Mouse (Mus musculus) effector memory CD4-positive, alpha-beta T cell, adult 5 months (primary cell): ENCODE measurements around the gene Ccndbp1. TPM values are rescaled to one million over a fixed set of nuclear protein-coding genes. Genes with fewer than 3 reads are reported as not detected.

Source experiments
- polyA plus RNA-seq: library from polyadenylated mRNA; unstranded; fragments of 100-300 nt; shearing (Covaris generic); gene quantifications from one replicate; pipeline ENCODE4 v1.2.1, GENCODE M21; 2017

Gene Ccndbp1
- polyA plus RNA-seq: 104 TPM

DNA sequence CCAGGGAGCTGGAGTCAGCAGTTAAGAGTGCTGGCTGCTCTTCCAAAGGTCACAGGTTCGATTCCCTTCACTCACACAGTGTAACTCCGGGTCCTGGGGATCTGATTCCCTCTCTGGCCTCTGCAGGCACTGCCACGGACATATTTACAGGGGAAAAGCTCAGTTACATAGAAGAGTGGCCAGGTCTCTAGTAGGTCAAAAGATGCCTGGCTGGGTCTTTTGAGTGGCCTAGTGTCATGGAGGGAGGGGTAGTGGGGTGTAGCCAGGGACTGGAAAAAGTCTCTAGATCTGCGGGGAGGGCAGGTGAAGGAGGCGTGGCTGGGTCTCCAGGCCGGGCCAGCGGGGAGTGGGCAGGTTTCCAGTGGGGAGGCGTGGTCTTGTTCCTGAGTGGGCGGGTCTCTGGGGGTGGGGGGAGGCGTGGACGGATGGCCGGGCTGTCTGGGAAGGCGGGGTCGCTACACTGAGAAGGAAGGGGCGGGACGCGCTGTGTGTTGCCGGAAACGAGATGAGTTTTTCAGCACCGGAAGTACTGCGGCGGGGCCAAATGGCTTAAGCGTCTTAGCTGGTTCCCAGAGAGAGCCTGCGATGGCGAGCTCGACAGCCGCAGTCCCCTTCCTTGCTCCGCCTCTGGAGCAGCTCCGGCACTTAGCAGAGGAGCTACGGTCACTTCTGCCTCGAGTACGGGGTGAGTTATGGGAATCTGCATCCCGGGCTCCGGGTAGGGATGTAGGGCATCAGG lies at the start of gene Ccndbp1:
Ccndbp1 (plus strand) TSS at position 479 of the 739 bp plus-strand sequence.

DNA sequence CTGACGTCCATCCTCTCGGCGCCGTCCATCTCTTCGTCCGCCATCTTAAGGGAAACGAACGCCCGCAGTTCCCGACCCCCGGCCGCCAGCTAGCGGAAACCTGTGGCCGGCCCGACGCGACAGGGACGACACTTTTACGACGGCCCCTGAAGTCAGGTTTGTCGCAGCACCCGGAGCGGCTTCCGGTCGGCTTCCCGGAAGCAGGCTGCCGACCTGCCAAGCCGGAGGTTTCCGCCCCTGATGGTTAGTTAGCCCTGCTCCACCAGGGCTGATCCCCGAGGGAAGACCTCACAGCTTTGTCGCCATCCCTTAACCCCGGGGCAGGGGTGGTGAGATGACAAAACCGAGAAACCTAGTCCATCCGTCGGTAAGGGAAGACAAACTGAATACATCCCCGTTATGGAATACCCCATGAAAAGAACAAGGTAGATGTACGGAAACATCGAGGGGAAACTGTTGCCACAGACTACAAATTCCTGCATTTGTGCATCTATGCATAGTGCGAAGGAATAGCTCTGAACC lies 37.6 kb upstream of the Ccndbp1 start, which contains the start of gene Ubr1:
Ubr1 (minus strand) TSS at position 157 of the 522 bp plus-strand sequence.

GRCm38 (mm10) chr2:120976990-120977925 lies 30.9 kb upstream of the Ccndbp1 start, which contains the start of gene Tmem62:
TSS of gene Tmem62 (plus strand) at chr2:120977017.

GRCm38 (mm10) chr2:121036733-121037341 lies 28.6 kb downstream of the Ccndbp1 start, which contains the start of gene Epb42:
TSS of gene Epb42 (minus strand) at chr2:121037072.

Other genes starting within 250 kb of the Ccndbp1 start
- 20.9 TPM for gene Cdan1, start 158.3 kb upstream of the Ccndbp1 start, polyA plus RNA-seq
- gene Ttbk2, start 157.8 kb upstream of the Ccndbp1 start, polyA plus RNA-seq: 6.1 TPM
- gene Ubr1, start 37.7 kb upstream of the Ccndbp1 start, polyA plus RNA-seq: 44.7 TPM
- gene Tmem62, start 31.4 kb upstream of the Ccndbp1 start, polyA plus RNA-seq: 25.2 TPM
- not detected for gene Epb42, start 28.7 kb downstream of the Ccndbp1 start, polyA plus RNA-seq
- not detected for gene Tgm5, start 77.4 kb downstream of the Ccndbp1 start, polyA plus RNA-seq
- not detected for gene Tgm7, start 101.4 kb downstream of the Ccndbp1 start, polyA plus RNA-seq
- gene Adal, start 132.0 kb downstream of the Ccndbp1 start, polyA plus RNA-seq: 7.2 TPM
- gene Lcmt2, start 132.2 kb downstream of the Ccndbp1 start, polyA plus RNA-seq: 14.0 TPM
- gene Tubgcp4, start 162.3 kb downstream of the Ccndbp1 start, polyA plus RNA-seq: 51.9 TPM
- gene Zscan29, start 162.7 kb downstream of the Ccndbp1 start, polyA plus RNA-seq: 21.5 TPM